ENCODE assay signal across 22 mouse cellular contexts in the genomic region with DNA sequence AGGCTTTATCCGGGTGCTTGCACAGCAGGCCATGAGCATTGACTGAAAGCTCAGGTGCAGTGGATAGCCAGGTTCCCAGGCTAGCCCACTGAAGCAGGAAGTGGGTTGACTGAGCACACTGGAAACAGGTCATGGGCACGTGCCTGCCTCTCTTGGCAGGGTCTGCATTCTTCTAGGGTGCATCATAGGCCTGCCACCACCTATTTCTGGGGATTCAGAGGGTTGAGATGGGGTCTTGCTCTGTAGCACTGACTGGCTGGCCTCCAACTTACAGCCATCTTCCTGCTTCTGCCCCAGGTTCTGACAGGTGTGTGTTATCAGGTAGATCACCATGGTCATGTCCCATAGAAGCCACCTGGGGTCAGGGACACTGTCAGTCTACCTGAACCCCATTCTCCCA. TPM values are rescaled to one million over a fixed set of nuclear protein-coding genes. Genes with fewer than 3 reads are reported as not detected.
A peak's percentile ranks its signal among the peaks of the same experiment; 100 is the strongest.
DNase-seq lines count a peak whose midpoint lies in the region; ATAC-seq and TF ChIP-seq lines count a peak whose summit lies in the region.
"Had no signal": no experiment of that assay in that cellular context is flagged by ENCODE, and none has a peak within 500 bp of the region (broad histone marks: within the 10 kb centered on the region; RNA-seq: fewer than 3 reads in every experiment).

No protein-coding gene starts in this region.

- no peak for TF ChIP-seq EP300 in stomach, postnatal 0 days (optimal IDR thresholded peaks at IDR 0.05)

- no peaks in the 10 kb centered on the region for H3K9me3 ChIP-seq in liver, embryonic 16.5 days (replicated peaks; ENCODE audit: control insufficient read depth, low read length)
- H3K9me3 ChIP-seq in stomach, postnatal 0 days (ENCODE audit: control insufficient read depth, low read length): no peaks in the 10 kb centered on the region
- H3K9me3 ChIP-seq: hindbrain, embryonic 13.5 days; neural tube, embryonic 13.5 days had no signal

- H3K27ac ChIP-seq in liver, embryonic 16.5 days (ENCODE audit: low read length): peak overlapping the region; percentile 90
- no peak overlapping the region for H3K27ac ChIP-seq in stomach, postnatal 0 days (replicated peaks)
- H3K27ac ChIP-seq: hindbrain, embryonic 13.5 days; kidney, postnatal 0 days; neural tube, embryonic 13.5 days had no signal

- H3K4me3 ChIP-seq in liver, embryonic 16.5 days (ENCODE audit: low read depth, low read length): no peak overlapping the region
- no peak overlapping the region for H3K4me3 ChIP-seq in stomach, postnatal 0 days (ENCODE audit: low read depth, low read length)
- H3K4me3 ChIP-seq: hindbrain, embryonic 13.5 days; neural tube, embryonic 13.5 days had no signal

- H3K27me3 ChIP-seq in liver, embryonic 16.5 days (ENCODE audit: control insufficient read depth, insufficient read depth, low read depth, low read length): no peaks in the 10 kb centered on the region
- no peaks in the 10 kb centered on the region for H3K27me3 ChIP-seq in stomach, postnatal 0 days (ENCODE audit: control insufficient read depth, insufficient read depth, low read length)
- H3K27me3 ChIP-seq: CH12.LX; hindbrain, embryonic 13.5 days; neural tube, embryonic 13.5 days had no signal

- H3K36me3 ChIP-seq in liver, embryonic 16.5 days (ENCODE audit: control insufficient read depth, insufficient read depth): peaks cover 23% of the 10 kb centered on the region
- peaks cover 9% of the 10 kb centered on the region for H3K36me3 ChIP-seq in stomach, postnatal 0 days (ENCODE audit: control insufficient read depth, insufficient read depth, low read length)

- peaks cover 43% of the 10 kb centered on the region for H3K4me1 ChIP-seq in liver, embryonic 16.5 days (ENCODE audit: control insufficient read depth, low read depth, low read length)
- H3K4me1 ChIP-seq in stomach, postnatal 0 days (replicated peaks; ENCODE audit: control insufficient read depth, insufficient read depth): peaks cover 3% of the 10 kb centered on the region; the same call in 1 of the 2 replicates

- no peak for ATAC-seq in liver, embryonic 16.5 days (ENCODE audit: low read depth)
- ATAC-seq in stomach, postnatal 0 days (ENCODE audit: low FRiP score, low TSS enrichment): no peak
- ATAC-seq: forebrain, embryonic 16.5 days; intestine, embryonic 16.5 days had no signal

- WGBS in liver, embryonic 16.5 days (ENCODE audit: insufficient replicate concordance): 67% methylated on average over 2 of the region's 2 CpGs
- 86% methylated on average over 2 of the region's 2 CpGs for WGBS in stomach, postnatal 0 days

- H3K9ac ChIP-seq in liver, embryonic 16.5 days (ENCODE audit: low read depth, low read length): peak overlapping the region; percentile 76
- H3K9ac ChIP-seq in stomach, postnatal 0 days (ENCODE audit: low read length): no peak overlapping the region

- DNase-seq in cerebellum, adult 11-12 months: peak; percentile 60
- DNase-seq in cerebellum, postnatal 14 days: no peak
- DNase-seq in layer of hippocampus, adult 9-11 months: peak; percentile 18
- no peak for DNase-seq in layer of hippocampus, adult 8-10 months (ENCODE audit: low spot score in 2 of 2)
- peak; percentile 11 for DNase-seq in thymus, postnatal 14 days
- no peak for DNase-seq in thymus, adult 18-20 months
- DNase-seq in stomach, postnatal 0 days (ENCODE audit: low spot score): no peak
- DNase-seq: adrenal gland, postnatal 36 days; cerebellum, adult 18-20 months; gastrocnemius, postnatal 36 days; heart, postnatal 14 days; layer of hippocampus, postnatal 36 days; lung, adult 18-20 months; lung, postnatal 14 days; right cerebral cortex, adult 18-20 months had no signal

- TF ChIP-seq CTCF in stomach, postnatal 0 days (IDR thresholded peaks at IDR 0.05; ENCODE audit: low read depth): no peak

- peak overlapping the region; percentile 97 for H3K4me2 ChIP-seq in liver, embryonic 16.5 days (ENCODE audit: low read depth, low read length)
- H3K4me2 ChIP-seq in stomach, postnatal 0 days (replicated peaks; ENCODE audit: low read depth): no peak overlapping the region

RNA-seq across cellular contexts. Expression of gene Gm49322, which starts 0.8 kb away (rescaled TPM):
- total RNA-seq in layer of hippocampus, adult 8-10 months (2022): 1 to 10 TPM; 3.0 to 5.4 (median 3.7) TPM
- 1.2 and 1.5 TPM in 2 replicates for polyA plus RNA-seq in liver, embryonic 16.5 days (2015; fragmentation: Nextera tagmentation; extraction: Ambion mirVana)
- 1.4 and 1.7 TPM in 2 replicates for polyA plus RNA-seq in stomach, postnatal 0 days (2015; fragmentation: Nextera tagmentation; extraction: Ambion mirVana)

RNA-seq across cellular contexts. Expression of gene Adat3, which starts 2.3 kb away (rescaled TPM):
- 1 to 10 TPM; 2.0 to 5.0 (median 3.0) TPM for total RNA-seq in layer of hippocampus, adult 8-10 months (2022)
- polyA plus RNA-seq in liver, embryonic 16.5 days (2015; fragmentation: Nextera tagmentation; extraction: Ambion mirVana): 3.2 and 3.7 TPM in 2 replicates
- polyA plus RNA-seq in stomach, postnatal 0 days (2015; fragmentation: Nextera tagmentation; extraction: Ambion mirVana): 4.1 and 4.3 TPM in 2 replicates

RNA-seq across cellular contexts. Expression of gene Scamp4, which starts 2.3 kb away (rescaled TPM):
- total RNA-seq in layer of hippocampus, adult 8-10 months (2022): 10 to 100 TPM; 39.3 to 58.6 (median 42.8) TPM
- polyA plus RNA-seq in liver, embryonic 16.5 days (2015; fragmentation: Nextera tagmentation; extraction: Ambion mirVana): 35.3 and 38.3 TPM in 2 replicates
- 67.8 and 77.3 TPM in 2 replicates for polyA plus RNA-seq in stomach, postnatal 0 days (2015; fragmentation: Nextera tagmentation; extraction: Ambion mirVana)

RNA-seq across cellular contexts. Expression of gene Abhd17a, which starts 14.8 kb away (rescaled TPM):
- 100 to 1,000 TPM; 144 to 155 (median 147) TPM for total RNA-seq in layer of hippocampus, adult 8-10 months (2022)
- polyA plus RNA-seq in liver, embryonic 16.5 days (2015; fragmentation: Nextera tagmentation; extraction: Ambion mirVana): 31.4 and 35.9 TPM in 2 replicates
- 92.5 and 103 TPM in 2 replicates for polyA plus RNA-seq in stomach, postnatal 0 days (2015; fragmentation: Nextera tagmentation; extraction: Ambion mirVana)

RNA-seq across cellular contexts. Expression of gene Csnk1g2, which starts 17.6 kb away (rescaled TPM):
- 100 to 1,000 TPM; 190 to 230 (median 201) TPM for total RNA-seq in layer of hippocampus, adult 8-10 months (2022)
- polyA plus RNA-seq in liver, embryonic 16.5 days (2015; fragmentation: Nextera tagmentation; extraction: Ambion mirVana): 5.0 and 9.8 TPM in 2 replicates
- 75.4 and 83.9 TPM in 2 replicates for polyA plus RNA-seq in stomach, postnatal 0 days (2015; fragmentation: Nextera tagmentation; extraction: Ambion mirVana)

Comparison
In these comparisons a context has a peak if more than half of its experiments do, and no peak if none do; other contexts are left out.
1. DNase-seq: peak in cerebellum, adult 11-12 months (single experiment), layer of hippocampus, adult 9-11 months (single experiment) and thymus, postnatal 14 days (single experiment); none in cerebellum, postnatal 14 days (0 of 2), layer of hippocampus, adult 8-10 months (0 of 2), thymus, adult 18-20 months (0 of 2) and stomach, postnatal 0 days (single experiment).